23 mouse cellular contexts compared by ENCODE assay signal in genomic region chr3:122820700-122821099, GRCm38 (mm10).
DNase-seq lines count a peak whose midpoint lies in the region; ATAC-seq and TF ChIP-seq lines count a peak whose summit lies in the region.
"Had no signal": no experiment of that assay in that cellular context is flagged by ENCODE, and none has a peak within 500 bp of the region (broad histone marks: within the 10 kb centered on the region; RNA-seq: fewer than 3 reads in every experiment).

No protein-coding gene starts in this region.

- no peak for TF ChIP-seq POLR2A in thymus, adult 2 months (IDR thresholded peaks at IDR 0.05; ENCODE audit: control insufficient read depth, extremely low read depth, insufficient read depth, low read length, poor library complexity)

- 26% methylated on average over 4 of the region's 4 CpGs for WGBS in intestine, embryonic 14.5 days
- 54% methylated on average over 4 of the region's 4 CpGs for WGBS in intestine, postnatal 0 days
- 63% methylated on average over 4 of the region's 4 CpGs for WGBS in midbrain, embryonic 11.5 days
- WGBS in midbrain, postnatal 0 days = 62% methylated on average over 4 of the region's 4 CpGs
- 23% methylated on average over 4 of the region's 4 CpGs for WGBS in stomach, embryonic 14.5 days
- 95% methylated on average over 4 of the region's 4 CpGs for WGBS in thymus, adult 2 months

- no peak overlapping the region for H3K4me2 ChIP-seq in intestine, embryonic 14.5 days (ENCODE audit: low read length)
- no peak overlapping the region for H3K4me2 ChIP-seq in intestine, postnatal 0 days (replicated peaks; ENCODE audit: low read depth)
- no peak overlapping the region for H3K4me2 ChIP-seq in midbrain, embryonic 11.5 days
- H3K4me2 ChIP-seq in midbrain, postnatal 0 days (ENCODE audit: low read depth, low read length, poor library complexity, severe bottlenecking) = no peak overlapping the region
- H3K4me2 ChIP-seq in stomach, embryonic 14.5 days (replicated peaks; ENCODE audit: low read depth, low read length) = no peak overlapping the region
- H3K4me2 ChIP-seq: hindbrain, embryonic 12.5 days; liver, embryonic 12.5 days; midbrain, embryonic 12.5 days; neural tube, embryonic 12.5 days had no signal

- H3K9me3 ChIP-seq in intestine, embryonic 14.5 days (ENCODE audit: control insufficient read depth, low read length) = no peaks in the 10 kb centered on the region
- no peaks in the 10 kb centered on the region for H3K9me3 ChIP-seq in intestine, postnatal 0 days (ENCODE audit: control insufficient read depth)
- no peaks in the 10 kb centered on the region for H3K9me3 ChIP-seq in midbrain, embryonic 11.5 days (ENCODE audit: control insufficient read depth, low read length)
- H3K9me3 ChIP-seq in midbrain, postnatal 0 days (ENCODE audit: low read length) = no peaks in the 10 kb centered on the region
- H3K9me3 ChIP-seq in stomach, embryonic 14.5 days (ENCODE audit: control insufficient read depth, low read depth, low read length) = no peaks in the 10 kb centered on the region
- H3K9me3 ChIP-seq: forebrain, embryonic 10.5 days; hindbrain, embryonic 12.5 days; liver, embryonic 12.5 days; midbrain, embryonic 12.5 days; neural tube, embryonic 12.5 days had no signal

- peak; percentile 57 for DNase-seq in intestine, embryonic 14.5 days (ENCODE audit: low spot score)
- DNase-seq in midbrain, embryonic 11.5 days (ENCODE audit: low spot score, missing footprints) = peak; percentile 71
- no peak for DNase-seq in midbrain, postnatal 0 days (ENCODE audit: low spot score)
- no peak for DNase-seq in thymus, adult 2 months
- DNase-seq in natural killer cell, adult 2 months (ENCODE audit: low spot score in 2 of 2) = no peak
- DNase-seq: adrenal gland, postnatal 36 days; cerebellum, adult 11-12 months; cerebellum, postnatal 14 days; gastrocnemius, postnatal 25 days; heart, adult 2 months; left cerebral cortex, postnatal 4 days; lung, adult 18-20 months; lung, postnatal 10 days; retina, postnatal 1 day had no signal

- no peaks in the 10 kb centered on the region for H3K27me3 ChIP-seq in intestine, embryonic 14.5 days (replicated peaks; ENCODE audit: control insufficient read depth, insufficient read depth, low read length)
- H3K27me3 ChIP-seq in intestine, postnatal 0 days (replicated peaks; ENCODE audit: control insufficient read depth, insufficient read depth, low read length) = no peaks in the 10 kb centered on the region
- H3K27me3 ChIP-seq in midbrain, embryonic 11.5 days (ENCODE audit: control insufficient read depth, insufficient read depth, low read length) = no peaks in the 10 kb centered on the region
- H3K27me3 ChIP-seq in midbrain, postnatal 0 days (ENCODE audit: insufficient read depth, low read length) = no peaks in the 10 kb centered on the region
- no peaks in the 10 kb centered on the region for H3K27me3 ChIP-seq in stomach, embryonic 14.5 days (ENCODE audit: control insufficient read depth, insufficient read depth, low read length)
- no peaks in the 10 kb centered on the region for H3K27me3 ChIP-seq in thymus, adult 2 months (ENCODE audit: control insufficient read depth, insufficient read depth, low read length)
- H3K27me3 ChIP-seq: hindbrain, embryonic 12.5 days; liver, embryonic 12.5 days; midbrain, embryonic 12.5 days; neural tube, embryonic 12.5 days had no signal

- no peak overlapping the region for H3K4me3 ChIP-seq in intestine, embryonic 14.5 days (ENCODE audit: low read depth, low read length)
- no peak overlapping the region for H3K4me3 ChIP-seq in intestine, postnatal 0 days (ENCODE audit: low read depth, low read length)
- no peak overlapping the region for H3K4me3 ChIP-seq in midbrain, embryonic 11.5 days (ENCODE audit: low read depth, low read length)
- H3K4me3 ChIP-seq in midbrain, postnatal 0 days (ENCODE audit: low read depth, low read length) = no peak overlapping the region
- H3K4me3 ChIP-seq in stomach, embryonic 14.5 days (ENCODE audit: low read depth, low read length) = no peak overlapping the region
- H3K4me3 ChIP-seq in thymus, adult 2 months (ENCODE audit: control insufficient read depth, insufficient read depth, low read length) = no peak overlapping the region
- H3K4me3 ChIP-seq: forebrain, embryonic 10.5 days; heart, adult 2 months; hindbrain, embryonic 12.5 days; left cerebral cortex, adult 2 months; liver, embryonic 12.5 days; midbrain, embryonic 12.5 days; neural tube, embryonic 12.5 days had no signal

- H3K9ac ChIP-seq in intestine, embryonic 14.5 days (ENCODE audit: low read length) = no peak overlapping the region
- no peak overlapping the region for H3K9ac ChIP-seq in intestine, postnatal 0 days (ENCODE audit: low read depth, low read length)
- no peak overlapping the region for H3K9ac ChIP-seq in midbrain, embryonic 11.5 days (ENCODE audit: low read length)
- no peak overlapping the region for H3K9ac ChIP-seq in midbrain, postnatal 0 days (replicated peaks; ENCODE audit: low read length, poor library complexity, severe bottlenecking)
- H3K9ac ChIP-seq in stomach, embryonic 14.5 days (replicated peaks; ENCODE audit: low read depth, low read length) = no peak overlapping the region
- H3K9ac ChIP-seq: hindbrain, embryonic 12.5 days; liver, embryonic 12.5 days; midbrain, embryonic 12.5 days; neural tube, embryonic 12.5 days had no signal

- H3K4me1 ChIP-seq in intestine, embryonic 14.5 days (replicated peaks; ENCODE audit: control insufficient read depth, insufficient read depth, low read length) = peaks cover 19% of the 10 kb centered on the region
- H3K4me1 ChIP-seq in intestine, postnatal 0 days (replicated peaks; ENCODE audit: control insufficient read depth, insufficient read depth, low read length) = no peaks in the 10 kb centered on the region
- H3K4me1 ChIP-seq in midbrain, embryonic 11.5 days (ENCODE audit: control insufficient read depth, insufficient read depth, low read length) = no peaks in the 10 kb centered on the region
- no peaks in the 10 kb centered on the region for H3K4me1 ChIP-seq in midbrain, postnatal 0 days (ENCODE audit: insufficient read depth, low read length)
- H3K4me1 ChIP-seq in stomach, embryonic 14.5 days (ENCODE audit: control insufficient read depth, insufficient read depth, low read length) = peaks cover 5% of the 10 kb centered on the region; the same call in 1 of the 2 replicates
- H3K4me1 ChIP-seq in thymus, adult 2 months (replicated peaks; ENCODE audit: control insufficient read depth, insufficient read depth, low read length) = no peaks in the 10 kb centered on the region
- H3K4me1 ChIP-seq: forebrain, embryonic 10.5 days; hindbrain, embryonic 12.5 days; liver, embryonic 12.5 days; midbrain, embryonic 12.5 days; neural tube, embryonic 12.5 days had no signal

- peak overlapping the region; percentile 47 for H3K27ac ChIP-seq in intestine, embryonic 14.5 days (ENCODE audit: low read depth)
- H3K27ac ChIP-seq in intestine, postnatal 0 days (ENCODE audit: low read depth, low read length) = no peak overlapping the region
- no peak overlapping the region for H3K27ac ChIP-seq in midbrain, embryonic 11.5 days (ENCODE audit: low read depth, low read length)
- no peak overlapping the region for H3K27ac ChIP-seq in midbrain, postnatal 0 days (ENCODE audit: low read depth, low read length)
- H3K27ac ChIP-seq in stomach, embryonic 14.5 days (ENCODE audit: low read length) = peak overlapping the region; percentile 35; the same call in 1 of the 2 replicates
- H3K27ac ChIP-seq in thymus, adult 2 months (ENCODE audit: control insufficient read depth, insufficient read depth, low read length) = no peak overlapping the region
- H3K27ac ChIP-seq: forebrain, embryonic 10.5 days; heart, adult 2 months; hindbrain, embryonic 12.5 days; left cerebral cortex, adult 2 months; liver, embryonic 12.5 days; midbrain, embryonic 12.5 days; neural tube, embryonic 12.5 days had no signal

- no peak for TF ChIP-seq CTCF in intestine, postnatal 0 days (IDR thresholded peaks at IDR 0.05; ENCODE audit: low read depth)
- TF ChIP-seq CTCF in midbrain, postnatal 0 days (IDR thresholded peaks at IDR 0.05) = no peak
- no peak for TF ChIP-seq CTCF in thymus, adult 2 months (IDR thresholded peaks at IDR 0.05; ENCODE audit: borderline replicate concordance, control insufficient read depth, extremely low read depth, insufficient read depth, low read length, poor library complexity)

- peaks cover 37% of the 10 kb centered on the region for H3K36me3 ChIP-seq in intestine, embryonic 14.5 days (ENCODE audit: control insufficient read depth, insufficient read depth, low read length)
- peaks cover 25% of the 10 kb centered on the region for H3K36me3 ChIP-seq in intestine, postnatal 0 days (ENCODE audit: control insufficient read depth, insufficient read depth)
- H3K36me3 ChIP-seq in midbrain, embryonic 11.5 days (ENCODE audit: control insufficient read depth, insufficient read depth, low read length) = no peaks in the 10 kb centered on the region
- no peaks in the 10 kb centered on the region for H3K36me3 ChIP-seq in midbrain, postnatal 0 days (ENCODE audit: insufficient read depth, low read length)
- peaks cover 8% of the 10 kb centered on the region for H3K36me3 ChIP-seq in stomach, embryonic 14.5 days (ENCODE audit: control insufficient read depth, insufficient read depth, low read length)
- no peaks in the 10 kb centered on the region for H3K36me3 ChIP-seq in thymus, adult 2 months (ENCODE audit: control insufficient read depth, insufficient read depth, low read length)
- H3K36me3 ChIP-seq: forebrain, embryonic 10.5 days; hindbrain, embryonic 12.5 days; liver, embryonic 12.5 days had no signal

- peak; percentile 71; the same call in 1 of the 2 replicates for ATAC-seq in intestine, embryonic 14.5 days (replicated peaks; ENCODE audit: low FRiP score, low TSS enrichment, low read depth)
- ATAC-seq in intestine, postnatal 0 days = no peak
- ATAC-seq in midbrain, embryonic 11.5 days (ENCODE audit: low FRiP score) = no peak
- ATAC-seq in midbrain, postnatal 0 days (ENCODE audit: low FRiP score) = no peak
- ATAC-seq in stomach, embryonic 14.5 days (ENCODE audit: insufficient number of reproducible peaks, insufficient read depth, low FRiP score, low read depth) = peak; percentile 53; the same call in 1 of the 2 replicates
- ATAC-seq: forebrain, embryonic 16.5 days; liver, embryonic 12.5 days had no signal

Comparison
In these comparisons a context has a peak if more than half of its experiments do, and no peak if none do; other contexts are left out.
1. ATAC-seq: peak in intestine, embryonic 14.5 days (single experiment) and stomach, embryonic 14.5 days (single experiment); none in intestine, postnatal 0 days (single experiment), midbrain, embryonic 11.5 days (single experiment) and midbrain, postnatal 0 days (single experiment).
2. DNase-seq: peak in intestine, embryonic 14.5 days (single experiment) and midbrain, embryonic 11.5 days (single experiment); none in midbrain, postnatal 0 days (single experiment), thymus, adult 2 months (single experiment) and natural killer cell, adult 2 months (0 of 2).
3. H3K27ac ChIP-seq: peak in intestine, embryonic 14.5 days (single experiment) and stomach, embryonic 14.5 days (single experiment); none in intestine, postnatal 0 days (single experiment), midbrain, embryonic 11.5 days (single experiment), midbrain, postnatal 0 days (single experiment) and thymus, adult 2 months (single experiment).